Mouse (Mus musculus) kidney, embryonic 15.5 days (tissue): ENCODE results near the gene Unc5c. TPM values are rescaled to one million over a fixed set of nuclear protein-coding genes. Genes with fewer than 3 reads are reported as not detected.

Experiments used
- ATAC-seq: fragments of 200-750 bp; cut with Nextera tagmentation; replicated peaks from 2 replicates; pipeline ENCODE4 v1.8.0; 2017; ENCODE audit warnings: moderate TSS enrichment; ENCODE audit not compliant: low FRiP score
- H3K27ac ChIP-seq: fragments of 300-500 bp; sonication (generic); 2 replicates; pipeline ENCODE4 v1.5.1; 2015; ENCODE audit warnings: mild to moderate bottlenecking, inconsistent platforms
- H3K27me3 ChIP-seq: fragments of 300-500 bp; sonication (generic); 2 replicates; pipeline ENCODE4 v1.6.1; 2015; ENCODE audit warnings: inconsistent platforms
- H3K36me3 ChIP-seq: fragments of 300-500 bp; sonication (generic); 2 replicates; pipeline ENCODE4 v1.6.1; 2015; ENCODE audit warnings: inconsistent platforms
- H3K4me1 ChIP-seq: fragments of 300-500 bp; sonication (generic); 2 replicates; pipeline ENCODE4 v1.6.1; 2015; ENCODE audit warnings: inconsistent platforms
- H3K4me2 ChIP-seq: fragments of 300-500 bp; sonication (generic); 2 replicates; pipeline ENCODE4 v1.6.1; 2015; ENCODE audit warnings: moderate library complexity, mild to moderate bottlenecking, inconsistent platforms
- H3K4me3 ChIP-seq: fragments of 300-500 bp; sonication (generic); replicated peaks from 2 replicates; pipeline ENCODE4 v1.5.1; 2015; ENCODE audit warnings: mild to moderate bottlenecking, inconsistent platforms
- H3K9ac ChIP-seq: fragments of 300-500 bp; sonication (generic); 2 replicates; pipeline ENCODE4 v1.6.1; 2015; ENCODE audit warnings: mild to moderate bottlenecking, inconsistent platforms
- H3K9me3 ChIP-seq: fragments of 300-500 bp; sonication (generic); replicated peaks from 2 replicates; pipeline ENCODE4 v1.6.1; 2016; ENCODE audit warnings: inconsistent platforms
- WGBS: fragments of 180-500 bp; shearing (Covaris S2); methylation state at CpG from one replicate; pipeline ENCODE4 v1.1.7; 2015; ENCODE audit warnings: mixed read lengths; 5-methylcytosine and 5-hydroxymethylcytosine counted together
- polyA plus RNA-seq: library from polyadenylated mRNA; unstranded; fragments of >200 nt; fragmentation: Nextera tagmentation; extraction: Ambion mirVana; gene quantifications from 2 replicates; pipeline ENCODE4 v1.2.1, GENCODE M21; 2015

The Unc5c gene
- polyA plus RNA-seq, 1 experiment from 2014 or later, result 27.5 TPM

DNA sequence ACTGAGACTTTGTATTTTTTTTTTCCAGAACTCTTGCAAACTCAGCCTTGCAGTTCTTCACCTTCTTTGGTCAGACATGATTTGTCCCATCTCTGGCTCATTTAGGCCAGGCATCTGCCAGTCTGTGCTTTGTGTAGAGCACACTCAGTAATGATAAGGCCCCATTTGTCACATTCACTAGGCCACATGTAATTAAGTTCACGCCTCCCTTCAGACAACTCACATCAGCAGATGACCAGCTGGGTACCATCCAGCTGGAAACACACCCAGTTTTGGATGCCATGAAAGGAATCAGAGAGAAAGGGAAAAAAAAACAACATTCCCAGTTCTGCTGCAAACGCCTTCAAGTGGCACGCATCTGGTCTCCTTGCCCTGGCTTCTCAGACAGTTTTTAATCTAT, 329.4 kb downstream of the Unc5c start:
- peaks cover 8% of the 10 kb centered on the region for H3K36me3 ChIP-seq
- H3K4me2 ChIP-seq, result no peak overlapping the region
- ATAC-seq, result no peak
- no peak overlapping the region for H3K4me3 ChIP-seq
- WGBS, result 59% methylated on average over 3 of the region's 3 CpGs
- H3K9ac ChIP-seq, result no peak overlapping the region
- no peaks in the 10 kb centered on the region for H3K27me3 ChIP-seq
- H3K4me1 ChIP-seq, result no peaks in the 10 kb centered on the region
- no peak overlapping the region for H3K27ac ChIP-seq
- H3K9me3 ChIP-seq, result no peaks in the 10 kb centered on the region

DNA sequence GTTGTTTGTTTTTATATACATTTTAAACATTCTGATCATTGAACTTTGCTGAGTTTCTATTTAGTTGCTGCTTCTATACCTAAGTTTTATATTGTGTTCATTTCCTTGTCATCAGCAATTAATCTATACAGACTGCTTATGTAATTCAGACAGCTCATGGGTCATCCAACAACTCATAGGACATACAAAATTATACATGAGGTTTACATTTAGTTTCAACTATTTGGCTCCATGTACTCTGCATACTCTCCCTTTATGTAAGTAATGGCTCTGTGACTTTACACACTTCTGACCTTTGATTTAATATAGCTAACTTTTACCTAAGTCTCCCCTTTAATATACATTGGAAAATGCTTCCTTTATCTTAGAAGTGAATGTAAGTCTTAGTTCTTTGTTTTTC, 332.4 kb downstream of the Unc5c start:
- H3K4me3 ChIP-seq, result no peak overlapping the region
- H3K27ac ChIP-seq, result no peak overlapping the region
- H3K27me3 ChIP-seq, result no peaks in the 10 kb centered on the region
- no peak overlapping the region for H3K4me2 ChIP-seq
- H3K9me3 ChIP-seq, result no peaks in the 10 kb centered on the region
- H3K9ac ChIP-seq, result no peak overlapping the region
- peaks cover 10% of the 10 kb centered on the region; the same call in 1 of the 2 replicates for H3K36me3 ChIP-seq
- H3K4me1 ChIP-seq, result no peaks in the 10 kb centered on the region
- no peak for ATAC-seq

DNA sequence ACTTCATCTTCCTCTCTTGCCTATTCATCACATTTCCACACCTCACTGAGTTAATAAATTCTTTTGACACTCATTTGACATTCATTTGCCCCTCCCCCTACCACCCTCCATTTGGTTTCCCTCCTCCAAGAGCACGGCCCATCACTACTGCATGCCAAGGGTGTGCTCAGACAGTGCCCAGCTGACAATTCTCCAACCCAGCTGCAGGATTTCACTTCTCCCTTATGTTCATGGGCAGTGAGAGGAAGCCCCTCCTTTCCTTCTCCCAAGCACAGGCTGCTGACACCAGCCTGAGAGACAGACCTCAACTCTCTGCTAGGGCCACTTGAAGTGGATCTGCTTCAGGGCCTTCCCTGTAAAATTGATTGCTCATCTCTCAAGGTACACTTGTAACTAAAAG, 332.8 kb downstream of the Unc5c start:
- WGBS, result 29% methylated on average over 1 of the region's 1 CpGs
- Histone ChIP-seq H3K27ac (no peak overlapping the region), H3K9ac (no peak overlapping the region), H3K4me2 (no peak overlapping the region), H3K36me3 (peaks cover 10% of the 10 kb centered on the region; the same call in 1 of the 2 replicates), H3K4me1 (no peaks in the 10 kb centered on the region), H3K4me3 (no peak overlapping the region), H3K27me3 (no peaks in the 10 kb centered on the region), H3K9me3 (no peaks in the 10 kb centered on the region)
- no peak for ATAC-seq

DNA sequence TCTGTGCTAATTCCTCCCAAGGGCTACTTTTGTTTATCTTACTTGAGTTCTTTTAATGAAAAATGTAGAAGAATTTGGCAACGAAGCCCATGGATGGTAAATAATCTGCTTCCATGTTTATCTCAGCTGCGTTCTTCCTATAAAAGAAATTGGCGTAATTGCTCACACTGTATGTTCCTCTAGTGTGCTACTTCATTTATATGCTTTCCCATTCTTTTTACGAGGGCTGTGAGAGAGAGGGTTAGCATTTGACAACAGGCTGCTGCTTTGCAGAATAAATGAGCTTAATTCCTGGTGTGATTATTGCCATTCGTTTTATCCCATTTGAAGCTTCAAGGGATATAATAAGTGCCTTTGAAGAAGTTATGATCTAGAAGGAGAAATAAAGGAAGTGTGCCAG, 339.1 kb downstream of the Unc5c start:
- 82% methylated on average over 5 of the region's 5 CpGs for WGBS
- ATAC-seq, result no peak
- Histone ChIP-seq H3K4me1 (no peaks in the 10 kb centered on the region), H3K4me2 (no peak overlapping the region), H3K27me3 (no peaks in the 10 kb centered on the region), H3K4me3 (no peak overlapping the region), H3K9me3 (no peaks in the 10 kb centered on the region), H3K9ac (no peak overlapping the region), H3K27ac (no peak overlapping the region), H3K36me3 (peaks cover 19% of the 10 kb centered on the region)

DNA sequence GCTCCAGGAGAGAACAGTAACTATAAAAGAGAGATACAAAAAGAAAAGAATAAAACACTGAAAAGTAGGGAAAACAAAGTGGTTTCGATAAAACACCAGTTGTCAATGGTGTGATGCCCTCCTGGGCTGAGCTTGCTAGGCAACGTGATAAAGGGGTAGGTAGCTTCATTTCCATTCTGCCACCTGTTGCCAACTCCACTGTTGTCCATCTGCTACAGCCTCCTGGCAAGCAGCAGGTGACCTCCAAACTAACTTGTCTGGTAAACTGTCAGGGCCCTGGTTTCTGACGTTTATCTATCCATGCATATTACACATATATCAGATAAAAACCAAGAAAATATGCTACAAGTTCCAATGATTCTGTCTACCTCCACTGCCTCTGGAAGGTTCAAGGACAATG, 344.6 kb downstream of the Unc5c start:
- no peaks in the 10 kb centered on the region for H3K27me3 ChIP-seq
- no peaks in the 10 kb centered on the region for H3K4me1 ChIP-seq
- WGBS, result 81% methylated on average over 3 of the region's 3 CpGs
- no peak overlapping the region for H3K9ac ChIP-seq
- no peaks in the 10 kb centered on the region for H3K9me3 ChIP-seq
- no peak overlapping the region for H3K4me2 ChIP-seq
- H3K4me3 ChIP-seq, result no peak overlapping the region
- peaks cover 3% of the 10 kb centered on the region; the same call in 1 of the 2 replicates for H3K36me3 ChIP-seq
- no peak for ATAC-seq
- H3K27ac ChIP-seq, result no peak overlapping the region

DNA sequence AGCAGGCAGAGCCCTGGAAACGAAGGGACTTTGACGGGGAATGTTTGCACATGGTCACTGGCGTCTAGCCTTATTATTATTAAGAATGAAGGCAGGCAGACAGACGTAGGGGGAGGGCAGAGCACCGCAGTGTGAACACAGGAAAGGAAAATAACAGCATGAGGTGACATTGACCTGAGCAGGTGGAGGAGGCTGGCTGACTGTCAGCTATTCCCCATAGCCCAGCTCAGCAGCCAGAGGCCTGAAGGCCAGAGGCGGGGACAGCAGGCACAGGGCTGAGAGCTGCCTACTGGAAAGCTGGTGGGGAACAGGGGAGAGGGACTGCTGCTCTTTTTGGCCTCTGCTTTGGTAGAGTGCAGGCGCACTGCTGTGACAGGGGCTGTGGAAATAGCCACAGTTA, 345.9 kb downstream of the Unc5c start:
- Histone ChIP-seq H3K4me2 (no peak overlapping the region), H3K27me3 (no peaks in the 10 kb centered on the region), H3K4me3 (no peak overlapping the region), H3K36me3 (peaks cover 6% of the 10 kb centered on the region; the same call in 1 of the 2 replicates), H3K4me1 (no peaks in the 10 kb centered on the region), H3K9ac (no peak overlapping the region), H3K9me3 (no peaks in the 10 kb centered on the region), H3K27ac (no peak overlapping the region)
- 52% methylated on average over 7 of the region's 7 CpGs for WGBS
- ATAC-seq, result no peak

DNA sequence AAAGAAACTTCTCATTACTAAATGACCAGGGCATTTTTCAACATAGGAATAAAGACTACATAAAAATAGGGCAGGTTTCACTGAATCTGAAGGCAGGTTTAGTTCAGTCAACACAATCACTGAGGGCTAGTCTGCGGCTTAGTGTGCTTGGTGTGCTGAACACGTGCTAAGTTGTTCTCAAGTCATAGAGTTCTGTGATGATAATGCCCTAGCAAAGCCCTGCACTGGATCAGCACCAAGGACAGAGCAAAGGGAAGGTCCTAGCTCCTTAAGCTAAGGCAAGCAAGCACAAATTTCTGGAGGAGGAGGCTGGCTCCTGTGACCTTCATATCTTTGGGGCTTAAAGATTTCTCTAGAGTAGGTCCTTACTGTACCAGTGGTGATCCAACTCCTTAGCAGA, 346.3 kb downstream of the Unc5c start:
- H3K36me3 ChIP-seq, result peaks cover 6% of the 10 kb centered on the region; the same call in 1 of the 2 replicates
- H3K4me1 ChIP-seq, result no peaks in the 10 kb centered on the region
- 13% methylated on average over 2 of the region's 2 CpGs for WGBS
- H3K9me3 ChIP-seq, result no peaks in the 10 kb centered on the region
- no peak overlapping the region for H3K4me3 ChIP-seq
- H3K4me2 ChIP-seq, result no peak overlapping the region
- no peak overlapping the region for H3K9ac ChIP-seq
- ATAC-seq, result peak; percentile 62; the same call in 1 of the 2 replicates
- no peaks in the 10 kb centered on the region for H3K27me3 ChIP-seq
- no peak overlapping the region for H3K27ac ChIP-seq

DNA sequence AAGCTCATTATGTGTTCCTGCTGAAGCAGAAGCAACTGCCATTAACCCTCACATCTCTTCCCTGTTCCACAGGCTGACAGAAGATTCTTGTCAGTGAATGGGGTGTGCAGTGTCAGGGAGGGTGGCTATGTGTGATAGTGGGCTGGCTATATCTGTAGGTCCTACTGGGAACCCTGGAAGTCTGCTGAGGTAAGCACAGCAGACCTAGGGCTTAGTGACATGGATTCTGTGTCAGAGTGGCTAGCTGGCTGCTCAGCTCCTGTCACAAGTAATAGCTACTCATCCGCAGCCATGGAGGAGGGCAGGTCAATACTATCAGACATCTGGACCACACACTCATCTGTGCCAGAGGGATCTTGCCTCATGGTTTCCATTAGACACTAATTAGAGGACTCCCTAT, 349.8 kb downstream of the Unc5c start:
- no peak for ATAC-seq
- Histone ChIP-seq H3K4me1 (peaks cover 7% of the 10 kb centered on the region; the same call in 1 of the 2 replicates), H3K27ac (no peak overlapping the region), H3K9me3 (no peaks in the 10 kb centered on the region), H3K4me3 (no peak overlapping the region), H3K27me3 (no peaks in the 10 kb centered on the region), H3K36me3 (peaks cover 20% of the 10 kb centered on the region), H3K9ac (no peak overlapping the region), H3K4me2 (no peak overlapping the region)
- WGBS, result 81% methylated on average over 1 of the region's 1 CpGs

DNA sequence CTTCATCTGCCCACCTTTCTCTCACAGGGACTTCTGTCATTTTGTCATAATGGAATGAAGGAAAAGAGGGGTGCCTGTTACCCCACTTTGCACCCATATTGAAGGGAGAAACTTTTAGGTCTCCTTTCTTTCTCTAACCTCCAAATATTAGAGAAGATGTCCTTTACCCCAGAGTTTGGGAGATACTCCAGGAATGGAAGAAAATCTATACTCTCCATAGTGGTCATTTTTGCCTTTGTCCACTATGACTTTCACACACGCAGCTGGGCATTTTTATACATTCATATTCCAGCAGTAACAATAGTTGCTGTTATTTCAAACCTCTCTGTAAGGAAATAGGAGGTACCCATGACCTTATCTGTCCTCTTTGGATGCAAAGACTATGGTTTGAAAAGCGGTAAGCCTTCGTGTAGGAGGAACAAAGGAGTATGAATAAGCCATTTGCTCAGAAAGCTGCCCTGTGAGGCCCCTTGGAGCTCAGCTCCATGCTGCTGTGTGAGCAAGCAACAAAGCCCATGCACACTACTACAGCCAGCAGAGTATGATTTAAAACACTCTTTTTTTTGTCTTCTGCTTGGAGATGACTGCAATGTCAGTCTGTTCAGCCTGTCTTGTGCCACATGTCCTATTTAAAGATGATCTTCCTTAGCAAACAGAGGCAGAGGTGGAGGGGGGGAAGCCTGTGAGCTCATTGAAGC, 353.7 kb downstream of the Unc5c start:
- H3K4me1 ChIP-seq, result peaks cover 9% of the 10 kb centered on the region; the same call in 1 of the 2 replicates
- 42% methylated on average over 3 of the region's 3 CpGs for WGBS
- H3K36me3 ChIP-seq, result peaks cover 25% of the 10 kb centered on the region
- no peak overlapping the region for H3K4me2 ChIP-seq
- H3K27me3 ChIP-seq, result no peaks in the 10 kb centered on the region
- no peak overlapping the region for H3K9ac ChIP-seq
- ATAC-seq, result no peak
- H3K27ac ChIP-seq, result no peak overlapping the region
- no peaks in the 10 kb centered on the region for H3K9me3 ChIP-seq
- no peak overlapping the region for H3K4me3 ChIP-seq

DNA sequence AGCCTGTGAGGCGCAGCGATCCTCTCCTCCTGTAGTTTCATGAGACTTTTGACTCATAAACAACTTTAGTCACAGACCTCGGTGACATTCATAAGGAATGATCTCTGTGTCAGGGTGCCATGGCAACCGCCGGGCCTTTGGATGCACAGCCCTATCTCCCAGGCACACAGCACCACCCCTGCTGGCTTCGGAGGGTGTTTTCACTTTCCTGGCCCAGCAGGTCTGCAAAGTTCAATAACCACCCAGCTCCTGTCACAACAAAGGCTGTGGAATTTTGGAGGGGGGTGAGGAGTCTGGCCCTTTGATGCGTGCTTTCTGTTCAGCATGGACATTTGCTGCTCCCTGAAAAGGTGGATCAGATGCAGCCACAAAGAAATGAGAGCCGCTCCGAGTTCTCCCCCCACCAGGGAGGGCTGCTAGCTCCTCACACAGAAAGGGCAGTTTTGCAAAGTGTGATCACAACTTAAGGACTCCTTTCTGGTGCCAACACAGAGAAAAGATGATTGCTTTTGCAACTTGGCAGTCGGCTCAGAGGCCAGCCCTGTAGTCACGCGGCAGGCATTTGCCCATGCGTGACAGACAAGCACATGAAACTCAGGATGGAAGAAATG, 354.4 kb downstream of the Unc5c start:
- Histone ChIP-seq H3K4me2 (no peak overlapping the region), H3K4me1 (peaks cover 9% of the 10 kb centered on the region; the same call in 1 of the 2 replicates), H3K27ac (0 out of 2 replicates have a peak overlapping the region, but pooled peaks have one; percentile 22), H3K27me3 (no peaks in the 10 kb centered on the region), H3K36me3 (peaks cover 25% of the 10 kb centered on the region), H3K9me3 (no peaks in the 10 kb centered on the region), H3K4me3 (no peak overlapping the region), H3K9ac (no peak overlapping the region)
- peak; percentile 79 for ATAC-seq
- WGBS, result 23% methylated on average over 13 of the region's 13 CpGs

DNA sequence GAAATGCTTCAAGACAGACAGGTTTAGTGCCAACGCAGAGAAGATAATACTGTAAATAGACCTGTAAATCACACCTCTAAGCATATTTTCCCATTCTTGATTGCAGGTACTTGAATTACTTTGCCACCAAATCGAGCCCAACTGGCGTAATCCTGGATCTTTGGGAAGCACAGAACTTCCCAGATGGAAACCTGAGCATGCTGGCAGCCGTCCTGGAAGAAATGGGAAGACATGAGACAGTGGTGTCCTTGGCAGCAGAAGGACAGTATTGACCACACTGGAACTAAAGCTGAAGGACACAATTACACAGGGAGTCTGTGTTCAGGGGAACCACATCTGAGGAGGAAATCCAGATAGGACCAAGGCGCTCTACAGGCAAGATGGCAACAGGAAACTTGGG, 363.3 kb downstream of the Unc5c start:
- Histone ChIP-seq H3K4me2 (no peak overlapping the region), H3K36me3 (peaks cover 28% of the 10 kb centered on the region), H3K9ac (no peak overlapping the region), H3K27me3 (no peaks in the 10 kb centered on the region), H3K27ac (no peak overlapping the region), H3K4me1 (no peaks in the 10 kb centered on the region), H3K4me3 (no peak overlapping the region), H3K9me3 (no peaks in the 10 kb centered on the region)
- 74% methylated on average over 5 of the region's 5 CpGs for WGBS
- ATAC-seq, result no peak

DNA sequence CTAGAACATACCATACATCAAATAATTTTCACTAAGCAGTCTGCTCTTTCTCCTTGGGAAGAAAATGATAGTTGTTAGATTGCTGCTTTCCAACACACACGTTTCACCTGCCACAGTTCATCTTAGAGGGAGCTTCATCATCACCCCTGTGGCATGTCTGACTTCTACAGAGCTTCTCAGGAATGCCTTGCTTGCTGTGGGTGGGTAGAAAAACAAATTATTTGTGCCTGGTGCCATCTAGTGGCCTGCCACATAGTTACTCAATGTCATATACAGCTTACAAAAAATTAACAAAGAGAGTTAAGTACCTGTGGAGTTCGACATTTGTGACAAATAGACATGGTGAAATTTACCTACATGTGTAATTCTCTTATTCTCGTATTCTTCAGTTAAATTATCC, 366.1 kb downstream of the Unc5c start:
- H3K4me3 ChIP-seq, result no peak overlapping the region
- no peaks in the 10 kb centered on the region for H3K27me3 ChIP-seq
- H3K4me2 ChIP-seq, result no peak overlapping the region
- no peaks in the 10 kb centered on the region for H3K9me3 ChIP-seq
- 27% methylated on average over 3 of the region's 3 CpGs for WGBS
- peak; percentile 70; the same call in 1 of the 2 replicates for ATAC-seq
- peaks cover 39% of the 10 kb centered on the region for H3K36me3 ChIP-seq
- H3K9ac ChIP-seq, result no peak overlapping the region
- H3K27ac ChIP-seq, result no peak overlapping the region
- no peaks in the 10 kb centered on the region for H3K4me1 ChIP-seq
